Mouse (Mus musculus) CH12.LX (cell line): Measurements from ENCODE around the gene Akirin2. TPM values are rescaled to one million over a fixed set of nuclear protein-coding genes. Genes with fewer than 3 reads are reported as not detected.

Experiments used
- DNase-seq: peaks from one replicate; pipeline ENCODE4 v3.0.0-alpha.2; 2013; ENCODE audit errors: extremely low read depth
- H3K27ac ChIP-seq: 2 replicates; pipeline ENCODE4 v1.5.1; 2012; ENCODE audit warnings: low read depth, mild to moderate bottlenecking, control low read depth, moderate library complexity; ENCODE audit not compliant: insufficient read depth
- H3K27me3 ChIP-seq: replicated peaks from 2 replicates; pipeline ENCODE3; 2012; ENCODE audit warnings: inconsistent platforms
- H3K36me3 ChIP-seq, 2 experiments: replicated peaks in 1 of 2; 2 replicates each; pipeline versions ENCODE3 to v1.6.1; 2012; ENCODE audit warnings: inconsistent platforms in 1 of 2, low read length in 1 of 2, mild to moderate bottlenecking in 1 of 2, mixed read lengths in 1 of 2, moderate library complexity in 1 of 2; ENCODE audit not compliant: control insufficient read depth in 1 of 2, insufficient read depth in 1 of 2
- H3K4me1 ChIP-seq, 2 experiments: 2 replicates each; pipeline ENCODE4 v1.6.1; 2012; ENCODE audit warnings: inconsistent platforms in 1 of 2, moderate library complexity in 1 of 2; ENCODE audit not compliant: insufficient read depth in 2 of 2, control insufficient read depth in 1 of 2
- H3K4me2 ChIP-seq: 2 replicates; pipeline ENCODE4 v1.6.1; 2012; ENCODE audit warnings: low read depth, mild to moderate bottlenecking, control low read depth; ENCODE audit not compliant: poor library complexity, insufficient read depth, severe bottlenecking
- H3K4me3 ChIP-seq, 3 experiments: fragments of 150-350 bp in 1 of 3; sonication (generic) in 1 of 3; replicated peaks in 1 of 3; 2 replicates each; pipeline versions ENCODE3 to v1.5.1; 2011 to 2012; ENCODE audit warnings: low read depth in 2 of 3, low read length in 2 of 3, mild to moderate bottlenecking in 2 of 3, moderate library complexity in 2 of 3, control low read depth in 1 of 3, improper control_type of control experiment in 1 of 3, inconsistent platforms in 1 of 3, mixed read lengths in 1 of 3; ENCODE audit not compliant: poor library complexity in 1 of 3
- H3K79me2 ChIP-seq: replicated peaks from 2 replicates; pipeline ENCODE4 v1.6.1; 2012; ENCODE audit warnings: mild to moderate bottlenecking, moderate library complexity; ENCODE audit not compliant: control insufficient read depth, poor library complexity, insufficient read depth, severe bottlenecking; ENCODE audit errors: extremely low read depth
- H3K9ac ChIP-seq: 2 replicates; pipeline ENCODE4 v1.6.1; 2012; ENCODE audit warnings: low read depth, mild to moderate bottlenecking, control low read depth, moderate library complexity; ENCODE audit not compliant: insufficient read depth
- H3K9me3 ChIP-seq: replicated peaks from 2 replicates; pipeline ENCODE3; 2012; ENCODE audit warnings: low read length, inconsistent platforms, mixed read lengths
- CHD1 ChIP-seq: IDR thresholded peaks from 2 replicates; pipeline ENCODE4 v1.6.1; 2012; ENCODE audit warnings: low read depth, low read length, improper control_type of control experiment, inconsistent platforms
- CTCF ChIP-seq, 2 experiments: IDR thresholded peaks in 1 of 2; conservative IDR thresholded peaks in 1 of 2; 2 replicates each; pipeline ENCODE4 v1.5.1; 2011 to 2012; ENCODE audit warnings: low read depth in 2 of 2, low read length in 2 of 2, improper control_type of control experiment in 1 of 2, inconsistent platforms in 1 of 2, mild to moderate bottlenecking in 1 of 2, moderate library complexity in 1 of 2
- E2F4 ChIP-seq: IDR thresholded peaks from 2 replicates; pipeline ENCODE4 v1.6.1; 2011; ENCODE audit warnings: low read depth, low read length, improper control_type of control experiment; ENCODE audit not compliant: insufficient replicate concordance
- EP300 ChIP-seq: IDR thresholded peaks from 2 replicates; pipeline ENCODE4 v1.6.1; 2011; ENCODE audit warnings: low read length, improper control_type of control experiment
- ETS1 ChIP-seq: conservative IDR thresholded peaks from 2 replicates; pipeline ENCODE4 v1.6.1; 2012; ENCODE audit warnings: low read depth, mild to moderate bottlenecking, inconsistent platforms, low read length, improper control_type of control experiment, moderate library complexity
- GABPA ChIP-seq: IDR thresholded peaks from 2 replicates; pipeline ENCODE4 v1.6.1; 2012; ENCODE audit warnings: low read depth, low read length, improper control_type of control experiment, inconsistent platforms; ENCODE audit not compliant: insufficient replicate concordance
- HCFC1 ChIP-seq: IDR thresholded peaks from 2 replicates; pipeline ENCODE4 v1.6.1; 2012; ENCODE audit warnings: low read depth, mild to moderate bottlenecking, inconsistent platforms, low read length, improper control_type of control experiment
- IRF4 ChIP-seq: IDR thresholded peaks from 2 replicates; pipeline ENCODE4 v1.6.1; 2014; ENCODE audit warnings: low read depth, mild to moderate bottlenecking, inconsistent platforms, low read length, improper control_type of control experiment
- JUN ChIP-seq: IDR thresholded peaks from 2 replicates; pipeline ENCODE4 v1.6.1; 2011; ENCODE audit warnings: low read depth, mild to moderate bottlenecking, low read length, improper control_type of control experiment, moderate library complexity; ENCODE audit not compliant: insufficient read depth
- JUND ChIP-seq: conservative IDR thresholded peaks from 2 replicates; pipeline ENCODE4 v1.6.1; 2011; ENCODE audit warnings: low read depth, low read length, improper control_type of control experiment
- KAT2A ChIP-seq: IDR thresholded peaks from 2 replicates; pipeline ENCODE4 v1.6.1; 2012; ENCODE audit warnings: low read length, improper control_type of control experiment, inconsistent platforms; ENCODE audit not compliant: insufficient replicate concordance
- MAFK ChIP-seq: IDR thresholded peaks from 2 replicates; pipeline ENCODE4 v1.6.1; 2011; ENCODE audit warnings: low read length, improper control_type of control experiment; ENCODE audit not compliant: insufficient replicate concordance
- MAX ChIP-seq: IDR thresholded peaks from 2 replicates; pipeline ENCODE4 v1.6.1; 2011; ENCODE audit warnings: low read length, improper control_type of control experiment
- MAZ ChIP-seq: IDR thresholded peaks from 2 replicates; pipeline ENCODE4 v1.6.1; 2012; ENCODE audit warnings: low read depth, mild to moderate bottlenecking, inconsistent platforms, low read length, improper control_type of control experiment, moderate library complexity
- MEF2A ChIP-seq: IDR thresholded peaks from 2 replicates; pipeline ENCODE4 v1.6.1; 2014; ENCODE audit warnings: low read depth, mild to moderate bottlenecking, inconsistent platforms, low read length, improper control_type of control experiment, borderline replicate concordance
- MXI1 ChIP-seq: IDR thresholded peaks from 2 replicates; pipeline ENCODE4 v1.6.1; 2011; ENCODE audit warnings: mild to moderate bottlenecking, low read depth, low read length, improper control_type of control experiment
- NELFE ChIP-seq: IDR thresholded peaks from 2 replicates; pipeline ENCODE4 v1.6.1; 2011; ENCODE audit warnings: low read depth, low read length, improper control_type of control experiment
- POLR2AphosphoS2 ChIP-seq: IDR thresholded peaks from 2 replicates; pipeline ENCODE4 v1.6.1; 2011; ENCODE audit warnings: low read depth, low read length, improper control_type of control experiment
- RCOR1 ChIP-seq: conservative IDR thresholded peaks from 2 replicates; pipeline ENCODE4 v1.6.1; 2012; ENCODE audit warnings: low read depth, mild to moderate bottlenecking, inconsistent platforms, low read length, improper control_type of control experiment
- SIN3A ChIP-seq: IDR thresholded peaks from 2 replicates; pipeline ENCODE4 v1.6.1; 2012; ENCODE audit warnings: low read length, improper control_type of control experiment, inconsistent platforms
- SMC3 ChIP-seq: IDR thresholded peaks from 2 replicates; pipeline ENCODE4 v1.6.1; 2011; ENCODE audit warnings: low read depth, low read length, improper control_type of control experiment
- TCF12 ChIP-seq: IDR thresholded peaks from 2 replicates; pipeline ENCODE4 v1.6.1; 2014; ENCODE audit warnings: low read depth, mild to moderate bottlenecking, inconsistent platforms, low read length, improper control_type of control experiment
- USF2 ChIP-seq: conservative IDR thresholded peaks from 2 replicates; pipeline ENCODE4 v1.6.1; 2011; ENCODE audit warnings: low read depth, low read length, improper control_type of control experiment
- ZC3H11A ChIP-seq: IDR thresholded peaks from 2 replicates; pipeline ENCODE4 v1.6.1; 2012; ENCODE audit warnings: low read depth, mild to moderate bottlenecking, inconsistent platforms, low read length, improper control_type of control experiment
- ZKSCAN1 ChIP-seq: IDR thresholded peaks from 2 replicates; pipeline ENCODE4 v1.6.1; 2012; ENCODE audit warnings: low read depth, inconsistent platforms, low read length, improper control_type of control experiment, borderline replicate concordance
- dilution Hi-C: fragments of 300-500 bp; cut with MboI; formaldehyde crosslinking; loops from 2 replicates; pipeline ENCODE4 v1.14.3; 2020; ENCODE audit warnings: low sequenced_read_pairs; ENCODE audit not compliant: extremely low pct_unique_long_range_greater_than_20kb, extremely low pct_ligation_motif_present
- in situ Hi-C: fragments of 300-500 bp; cut with MboI; formaldehyde crosslinking; loops from 3 replicates; pipeline ENCODE4 v1.14.3; 2019; ENCODE audit warnings: low sequenced_read_pairs, low pct_ligation_motif_present, low pct_unique_long_range_greater_than_20kb, mixed read lengths
- polyA plus RNA-seq: library from polyadenylated mRNA; unstranded; fragments of >175 nt; gene quantifications from 2 replicates; pipeline ENCODE4 v1.2.1, GENCODE M21; 2012; ENCODE audit warnings: low read depth; ENCODE audit not compliant: insufficient read length
- total RNA-seq, 2 experiments: library from RNA; depleted of rRNA; stranded (reverse); fragments of 300-350 nt in 1 of 2; fragments of >200 nt in 1 of 2; gene quantifications; 2 replicates each; pipeline ENCODE4 v1.2.3; 2012 to 2014

Akirin2 gene
- total and polyA plus RNA-seq, 3 experiments: 30.4 to 60.6 (median 52.3) TPM

DNA sequence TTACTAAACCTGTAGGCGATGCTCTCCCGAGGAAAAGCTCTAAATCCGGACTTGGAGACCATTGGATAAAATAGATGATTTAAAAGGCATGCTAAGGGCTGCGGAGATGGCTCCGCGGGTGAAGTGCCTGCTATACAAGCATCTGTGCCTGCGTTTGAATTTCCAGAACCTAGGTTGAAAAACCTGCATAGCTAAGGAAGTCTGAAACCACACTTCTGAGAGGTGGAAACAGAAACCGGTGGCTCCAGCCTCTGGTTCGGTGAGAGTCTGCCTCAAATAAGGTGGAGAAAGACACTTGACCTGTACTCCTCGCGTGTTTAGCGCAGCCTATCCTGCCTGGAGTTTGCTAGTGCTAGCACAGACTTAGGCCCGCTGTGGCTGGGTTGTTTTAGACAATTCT, 64.6 kb downstream of the Akirin2 start:
- peak overlapping the region; percentile 89 to 100 (median 90) for H3K4me3 ChIP-seq
- peaks cover 0 to 37% of the 10 kb centered on the region in 2 experiments; a peak in 2 of 4 replicates for H3K4me1 ChIP-seq
- no peak overlapping the region for H3K27ac ChIP-seq
- no peak for TF ChIP-seq ZKSCAN1
- TF ChIP-seq CHD1: no peak
- TF ChIP-seq RCOR1: no peak
- no peak for TF ChIP-seq MAFK
- TF ChIP-seq JUND: no peak
- no peak for TF ChIP-seq MAX
- TF ChIP-seq EP300: no peak
- no peak for TF ChIP-seq ZC3H11A
- no peak for TF ChIP-seq HCFC1
- TF ChIP-seq GABPA: no peak
- no peak for TF ChIP-seq E2F4
- TF ChIP-seq JUN: no peak
- no peak for TF ChIP-seq IRF4
- in situ Hi-C loops: no loop called here
- H3K9ac ChIP-seq: peak overlapping the region; percentile 92
- no peaks in the 10 kb centered on the region for H3K27me3 ChIP-seq
- dilution Hi-C loops: no loop called here
- DNase-seq: peak; percentile 24
- H3K9me3 ChIP-seq: no peaks in the 10 kb centered on the region
- peaks cover 51% of the 10 kb centered on the region for H3K79me2 ChIP-seq
- H3K4me2 ChIP-seq: peak overlapping the region; percentile 81
- H3K36me3 ChIP-seq: peaks cover 3 to 27% of the 10 kb centered on the region in 2 experiments

DNA sequence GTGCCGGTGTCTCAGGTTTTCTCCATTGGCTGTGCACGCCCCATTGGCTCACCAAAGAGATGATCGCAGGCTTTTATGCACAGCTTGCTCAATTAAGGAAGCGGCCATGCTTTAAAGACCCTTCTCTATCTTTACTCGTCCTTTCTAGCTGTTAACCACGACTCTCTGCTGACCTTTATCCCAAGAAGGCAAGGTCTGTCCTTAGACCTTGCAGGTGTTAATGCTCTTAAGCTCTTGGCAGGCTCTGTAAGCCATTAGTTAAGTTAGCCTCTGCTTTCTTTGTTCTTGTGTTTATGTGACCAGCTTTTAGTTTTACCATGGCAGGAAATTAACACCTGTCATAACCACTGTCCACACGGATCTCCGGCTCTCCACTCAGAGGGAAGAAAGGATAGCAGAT, 65.4 kb downstream of the Akirin2 start:
- Histone ChIP-seq H3K9me3 (no peaks in the 10 kb centered on the region), H3K4me1 (peaks cover 0 to 37% of the 10 kb centered on the region in 2 experiments; a peak in 2 of 4 replicates), H3K9ac (peak overlapping the region; percentile 92; the same call in 1 of the 2 replicates), H3K79me2 (peaks cover 50% of the 10 kb centered on the region), H3K27me3 (no peaks in the 10 kb centered on the region), H3K4me2 (peak overlapping the region; percentile 81), H3K36me3 (peaks cover 3 to 29% of the 10 kb centered on the region in 2 experiments), H3K4me3 (peak overlapping the region; percentile 89 to 100 (median 90)), H3K27ac (no peak overlapping the region)
- no peak for DNase-seq
- TF ChIP-seq MAZ (no peak), MAFK (no peak), ZC3H11A (no peak), TCF12 (no peak), JUN (no peak), CTCF (conservative IDR thresholded peaks at IDR 0.05 in 1 of 2, IDR thresholded peaks at IDR 0.05 in 1 of 2; ENCODE audit: low read depth in 2 of 2, low read length in 2 of 2) (no peak), MXI1 (no peak; the same call in 1 of the 2 replicates), SMC3 (no peak), NELFE (no peak), MEF2A (no peak), KAT2A (no peak), RCOR1 (no peak), ETS1 (no peak), IRF4 (no peak), POLR2AphosphoS2 (no peak), JUND (no peak), SIN3A (no peak), USF2 (no peak), CHD1 (no peak), ZKSCAN1 (no peak)
- dilution Hi-C loops: no loop called here
- in situ Hi-C loops: no loop called here
